Mouse (Mus musculus): ENCODE results near the gene Mrpl42. TPM values are rescaled to one million over a fixed set of nuclear protein-coding genes. Genes with fewer than 3 reads are reported as not detected.

The Mrpl42 gene
- polyA plus RNA-seq, 1 experiment from 2014 or later: 358 TPM

- Histone ChIP-seq H3K36me3 (ENCODE audit: insufficient read depth) (no peaks in the 10 kb centered on the region), H3K27ac (ENCODE audit: low read depth) (peak overlapping the region; percentile 33; the same call in 1 of the 2 replicates), H3K9me3 (ENCODE audit: low read depth, low read length) (no peaks in the 10 kb centered on the region), H3K4me2 (no peak overlapping the region), H3K27me3 (ENCODE audit: insufficient read depth, low read length) (no peaks in the 10 kb centered on the region), H3K4me3 (ENCODE audit: low read depth, low read length) (no peak overlapping the region), H3K9ac (no peak overlapping the region), H3K4me1 (ENCODE audit: insufficient read depth) (no peaks in the 10 kb centered on the region)
- 66% methylated on average over 9 of the region's 9 CpGs for WGBS
- no peak for TF ChIP-seq CTCF (IDR thresholded peaks at IDR 0.05; ENCODE audit: low read depth)
- ATAC-seq (ENCODE audit: insufficient read depth) (peak; percentile 69), DNase-seq (peak; percentile 80)
Observed at GRCm38 (mm10) chr10:95458050-95458806, 43.5 kb downstream of the Mrpl42 start.

GRCm38 (mm10) chr10:95457367-95458049, 44.2 kb downstream of the Mrpl42 start:
- no peak overlapping the region for H3K4me2 ChIP-seq
- H3K27ac ChIP-seq (ENCODE audit: low read depth): peak overlapping the region; percentile 33; the same call in 1 of the 2 replicates
- ATAC-seq (ENCODE audit: insufficient read depth) (no peak), DNase-seq (no peak)
- TF ChIP-seq CTCF (IDR thresholded peaks at IDR 0.05; ENCODE audit: low read depth): no peak
- H3K36me3 ChIP-seq (ENCODE audit: insufficient read depth): no peaks in the 10 kb centered on the region
- no peak overlapping the region for H3K4me3 ChIP-seq (ENCODE audit: low read depth, low read length)
- H3K9ac ChIP-seq: no peak overlapping the region
- H3K9me3 ChIP-seq (ENCODE audit: low read depth, low read length): no peaks in the 10 kb centered on the region
- 78% methylated on average over 8 of the region's 8 CpGs for WGBS
- no peaks in the 10 kb centered on the region for H3K27me3 ChIP-seq (ENCODE audit: insufficient read depth, low read length)
- H3K4me1 ChIP-seq (ENCODE audit: insufficient read depth): no peaks in the 10 kb centered on the region

GRCm38 (mm10) chr10:95456103-95456502, 45.6 kb downstream of the Mrpl42 start:
- no peak overlapping the region for H3K4me3 ChIP-seq (ENCODE audit: low read depth, low read length)
- no peaks in the 10 kb centered on the region for H3K9me3 ChIP-seq (ENCODE audit: low read depth, low read length)
- WGBS: 56% methylated on average over 2 of the region's 2 CpGs
- H3K36me3 ChIP-seq (ENCODE audit: insufficient read depth): no peaks in the 10 kb centered on the region
- DNase-seq: no peak
- no peak for TF ChIP-seq CTCF (IDR thresholded peaks at IDR 0.05; ENCODE audit: low read depth)
- no peaks in the 10 kb centered on the region for H3K4me1 ChIP-seq (ENCODE audit: insufficient read depth)
- no peak overlapping the region for H3K27ac ChIP-seq (ENCODE audit: low read depth)
- no peak overlapping the region for H3K4me2 ChIP-seq
- H3K9ac ChIP-seq: no peak overlapping the region
- ATAC-seq (ENCODE audit: insufficient read depth): no peak
- no peaks in the 10 kb centered on the region for H3K27me3 ChIP-seq (ENCODE audit: insufficient read depth, low read length)

GRCm38 (mm10) chr10:95453282-95453681, 48.5 kb downstream of the Mrpl42 start:
- ATAC-seq (ENCODE audit: insufficient read depth) (no peak), DNase-seq (no peak)
- H3K9ac ChIP-seq: no peak overlapping the region
- 86% methylated on average over 5 of the region's 5 CpGs for WGBS
- no peaks in the 10 kb centered on the region for H3K9me3 ChIP-seq (ENCODE audit: low read depth, low read length)
- H3K27ac ChIP-seq (ENCODE audit: low read depth): no peak overlapping the region
- no peak overlapping the region for H3K4me2 ChIP-seq
- H3K27me3 ChIP-seq (ENCODE audit: insufficient read depth, low read length): no peaks in the 10 kb centered on the region
- TF ChIP-seq CTCF (IDR thresholded peaks at IDR 0.05; ENCODE audit: low read depth): no peak
- no peak overlapping the region for H3K4me3 ChIP-seq (ENCODE audit: low read depth, low read length)
- no peaks in the 10 kb centered on the region for H3K4me1 ChIP-seq (ENCODE audit: insufficient read depth)
- no peaks in the 10 kb centered on the region for H3K36me3 ChIP-seq (ENCODE audit: insufficient read depth)

- no peaks in the 10 kb centered on the region for H3K4me1 ChIP-seq (ENCODE audit: insufficient read depth)
- no peak overlapping the region for H3K4me2 ChIP-seq
- ATAC-seq (ENCODE audit: insufficient read depth) (no peak), DNase-seq (no peak)
- TF ChIP-seq CTCF (IDR thresholded peaks at IDR 0.05; ENCODE audit: low read depth): no peak
- no peak overlapping the region for H3K9ac ChIP-seq
- no peaks in the 10 kb centered on the region for H3K9me3 ChIP-seq (ENCODE audit: low read depth, low read length)
- no peaks in the 10 kb centered on the region for H3K36me3 ChIP-seq (ENCODE audit: insufficient read depth)
- WGBS: 44% methylated on average over 6 of the region's 6 CpGs
- H3K27ac ChIP-seq (ENCODE audit: low read depth): no peak overlapping the region
- H3K4me3 ChIP-seq (ENCODE audit: low read depth, low read length): no peak overlapping the region
- no peaks in the 10 kb centered on the region for H3K27me3 ChIP-seq (ENCODE audit: insufficient read depth, low read length)
Observed at GRCm38 (mm10) chr10:95449033-95449432, 52.7 kb downstream of the Mrpl42 start.

- TF ChIP-seq CTCF (IDR thresholded peaks at IDR 0.05; ENCODE audit: low read depth): no peak
- WGBS: 90% methylated on average over 16 of the region's 16 CpGs
- H3K9me3 ChIP-seq (ENCODE audit: low read depth, low read length): no peaks in the 10 kb centered on the region
- H3K4me2 ChIP-seq: no peak overlapping the region
- DNase-seq: no peak
- H3K9ac ChIP-seq: no peak overlapping the region
- H3K4me3 ChIP-seq (ENCODE audit: low read depth, low read length): no peak overlapping the region
- ATAC-seq (ENCODE audit: insufficient read depth): no peak
- no peaks in the 10 kb centered on the region for H3K36me3 ChIP-seq (ENCODE audit: insufficient read depth)
- H3K4me1 ChIP-seq (ENCODE audit: insufficient read depth): no peaks in the 10 kb centered on the region
- H3K27me3 ChIP-seq (ENCODE audit: insufficient read depth, low read length): no peaks in the 10 kb centered on the region
- no peak overlapping the region for H3K27ac ChIP-seq (ENCODE audit: low read depth)
Observed at GRCm38 (mm10) chr10:95447954-95448353, 53.8 kb downstream of the Mrpl42 start.

Data from lung, embryonic 14.5 days (tissue).